Mouse (Mus musculus) thymus, postnatal 36 days (tissue): Measurements from ENCODE around the gene Sidt1.

Experiments used
- DNase-seq, 2 experiments: peaks; one replicate each; pipeline ENCODE4 v3.0.0; 2022; ENCODE audit warnings: mixed read lengths in 2 of 2

The Sidt1 gene

DNA sequence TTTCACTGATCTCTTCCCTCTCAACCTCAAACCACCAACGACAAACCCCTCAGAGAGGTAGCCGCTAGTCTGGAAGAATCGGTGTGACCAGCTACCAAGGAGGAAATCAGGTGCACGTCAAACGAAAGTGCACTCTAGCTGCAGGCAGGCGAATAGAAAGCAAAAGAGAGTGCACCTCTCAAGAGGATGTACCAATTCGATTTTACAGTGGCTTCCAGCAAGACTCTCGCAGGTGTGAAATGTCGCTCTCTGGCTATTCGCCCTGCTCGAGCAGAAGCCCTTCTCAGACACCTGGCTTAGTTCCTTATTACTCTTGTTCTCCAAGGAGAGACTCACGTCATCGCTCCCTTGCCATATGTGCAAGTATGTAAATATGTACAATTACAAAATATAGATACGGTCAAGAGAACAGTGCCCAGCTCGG is at the start of gene Sidt1:
Sidt1 (minus strand) TSS at position 336 of the 424 bp plus-strand sequence.
- DNase-seq: peak; percentile 41 to 56

DNA sequence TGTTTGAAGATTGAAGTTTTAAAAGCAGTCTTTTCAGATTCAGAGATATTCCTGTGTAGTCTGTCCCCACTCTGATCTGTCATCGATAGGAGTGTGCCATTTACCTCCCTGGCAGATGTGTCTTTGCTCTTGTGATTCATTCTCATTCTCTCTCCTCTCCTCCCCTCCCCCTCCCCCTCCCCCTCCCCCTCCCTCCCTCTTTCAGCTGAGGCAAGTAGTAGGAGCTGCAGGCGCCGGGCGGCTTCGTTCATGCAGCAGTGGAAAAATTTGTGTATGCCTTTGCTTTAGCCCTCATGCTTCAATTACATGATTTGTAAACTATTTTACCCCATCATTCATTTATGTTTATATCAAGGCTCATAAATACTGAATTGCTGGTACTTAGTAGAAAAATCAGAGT is 48.6 kb upstream of the Sidt1 start:
- no peak for DNase-seq

DNA sequence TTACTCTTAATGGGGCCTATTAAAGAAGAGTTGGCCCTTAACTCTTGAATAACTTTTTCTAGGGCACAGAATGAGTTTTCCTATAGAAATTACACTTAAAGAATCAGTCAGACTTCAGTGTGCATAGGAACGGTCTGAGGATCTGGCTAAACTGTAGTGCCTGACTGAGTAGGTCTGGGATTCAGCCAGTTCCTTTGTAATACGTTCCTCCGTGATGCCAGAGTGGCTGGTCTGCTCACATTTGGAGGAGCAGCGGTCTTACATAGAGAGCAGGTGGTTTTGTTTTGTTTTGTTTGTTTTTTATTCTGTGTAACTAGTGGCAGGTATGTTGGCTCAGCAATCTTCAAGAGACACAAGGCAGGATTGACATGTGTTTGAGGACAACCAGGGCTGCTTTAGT is 47.0 kb upstream of the Sidt1 start:
- no peak for DNase-seq

DNA sequence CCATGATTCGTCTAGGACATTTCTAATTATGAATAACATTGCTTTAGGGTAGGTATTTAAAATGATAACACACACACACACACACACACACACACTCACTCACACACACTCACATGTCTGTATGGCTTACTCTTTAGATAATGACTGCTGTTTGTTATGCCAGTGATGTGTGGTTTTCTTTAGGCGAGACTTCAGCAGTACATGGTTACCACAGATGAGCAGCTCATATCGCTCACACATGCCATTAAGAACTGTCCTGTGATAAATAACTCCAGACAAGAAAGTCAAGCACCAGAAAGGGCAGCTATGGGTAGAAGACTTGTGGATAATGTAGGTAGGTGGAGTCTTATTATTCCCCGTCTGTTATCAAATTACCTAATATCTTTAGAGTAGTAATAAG is 42.5 kb upstream of the Sidt1 start:
- DNase-seq: no peak

DNA sequence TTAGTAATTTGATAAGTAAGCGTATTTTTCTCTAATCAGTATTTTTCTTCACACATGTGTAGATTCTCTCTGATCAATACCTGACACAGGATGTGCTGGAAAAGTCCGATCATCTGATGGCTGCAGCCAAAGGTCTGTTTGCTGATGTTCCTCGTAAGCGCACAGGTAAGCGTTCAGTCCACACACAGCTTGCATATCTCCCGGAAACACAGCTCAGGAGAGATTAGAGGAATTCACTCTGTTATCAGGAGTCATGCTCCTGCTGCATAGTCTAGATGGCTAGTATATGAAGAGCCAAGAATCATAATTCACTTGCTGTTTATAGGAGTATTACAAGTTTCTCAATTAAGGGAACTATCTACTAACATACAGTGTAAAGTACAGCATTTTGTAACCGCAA is 32.5 kb upstream of the Sidt1 start:
- no peak for DNase-seq

DNA sequence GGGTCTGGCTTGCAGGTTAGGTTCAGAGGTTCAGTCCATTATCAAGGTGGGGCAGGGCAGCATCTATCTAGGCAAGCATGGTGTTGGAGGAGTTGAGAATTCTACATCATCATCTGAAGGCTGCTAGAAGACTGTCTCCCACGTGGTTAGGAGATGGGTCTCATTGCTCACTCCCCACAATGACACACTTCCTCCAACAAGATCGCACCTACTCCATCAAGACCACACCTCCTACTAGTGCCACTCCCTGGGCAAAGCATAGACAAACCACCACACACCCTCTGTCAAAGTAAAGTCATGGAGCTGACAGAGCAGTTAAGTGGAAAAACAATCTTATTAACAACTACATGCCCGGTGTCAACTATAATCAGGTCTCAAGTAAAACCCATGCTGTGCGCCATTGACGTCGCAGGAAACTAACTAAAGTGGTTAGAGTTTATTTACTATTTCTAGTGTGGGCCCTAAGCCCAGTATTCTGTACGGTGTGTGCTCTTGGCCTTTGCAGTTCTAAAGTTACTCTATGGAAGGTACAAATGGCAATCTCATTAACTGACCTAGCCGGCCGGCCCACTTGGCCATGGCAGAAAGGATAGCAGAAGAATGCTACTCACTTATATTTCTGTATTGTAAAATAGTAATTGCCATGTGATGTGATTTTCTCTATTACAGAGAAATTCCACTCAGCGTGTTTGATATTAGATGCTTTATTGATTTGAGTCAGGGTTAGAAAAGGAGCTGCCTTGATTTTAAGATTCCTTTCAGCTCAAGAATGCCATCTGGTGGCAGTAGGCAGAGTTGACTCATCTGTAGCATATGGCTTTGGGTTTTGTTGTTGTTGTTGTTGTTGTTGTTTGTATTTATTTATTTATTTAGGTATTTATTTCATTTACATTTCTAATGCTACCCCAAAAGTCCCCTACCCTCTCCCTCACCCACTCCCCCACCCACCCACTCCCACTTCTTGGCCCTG is 29.2 kb upstream of the Sidt1 start:
- peak in 1 of 2 experiments; percentile 20 for DNase-seq

DNA sequence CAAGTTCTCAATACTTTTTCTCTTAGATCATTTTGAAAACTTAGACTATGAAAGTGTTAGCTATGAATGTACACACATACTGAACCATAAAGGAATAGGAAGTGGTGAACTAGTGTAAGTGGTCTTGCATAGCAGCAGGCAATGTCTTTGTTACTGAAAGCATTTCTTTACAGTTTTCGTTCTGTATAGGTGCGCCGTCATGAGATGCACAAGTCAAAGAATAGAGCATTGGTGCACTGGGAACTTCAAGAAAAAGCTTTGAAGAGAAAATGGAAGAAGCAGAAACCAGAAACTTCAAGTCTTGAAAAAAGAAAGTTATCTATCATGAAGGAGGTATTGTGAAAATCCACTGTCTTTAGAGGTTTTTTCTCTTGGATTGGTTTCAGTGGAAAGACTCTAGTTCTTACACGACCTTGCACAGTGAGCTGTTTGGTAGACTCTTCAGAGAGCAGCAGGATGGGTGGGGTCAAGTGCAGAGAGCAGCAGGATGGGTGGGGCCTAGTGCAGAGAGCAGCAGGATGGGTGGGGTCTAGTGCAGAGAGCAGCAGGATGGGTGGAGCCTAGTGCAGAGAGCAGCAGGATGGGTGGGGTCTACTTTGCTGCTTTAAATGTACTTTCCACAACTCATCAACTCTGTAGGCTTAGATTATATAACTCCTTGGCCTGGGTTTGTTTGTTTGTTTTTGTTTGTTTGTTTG is 24.7 kb upstream of the Sidt1 start:
- peak; percentile 65 to 82 for DNase-seq

DNA sequence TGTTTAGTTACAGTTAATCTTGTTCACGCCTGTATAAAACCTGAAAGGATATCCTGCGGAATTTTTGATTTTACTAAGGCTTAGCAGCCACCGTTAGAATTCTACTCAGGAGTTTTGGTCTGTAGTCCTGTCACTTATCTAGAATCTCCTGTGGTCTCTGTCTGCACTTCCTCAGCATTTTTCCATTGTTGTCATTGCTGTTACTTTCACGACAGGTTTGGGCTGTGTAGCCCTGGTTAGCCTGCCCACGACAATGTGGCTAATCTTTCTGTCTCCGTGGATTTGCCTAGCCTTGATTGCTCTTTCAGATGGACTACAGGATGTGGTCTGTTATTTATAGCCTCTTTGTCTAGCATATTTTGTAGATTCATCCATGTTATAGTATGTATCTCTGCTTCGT is 23.3 kb upstream of the Sidt1 start:
- DNase-seq: no peak

DNA sequence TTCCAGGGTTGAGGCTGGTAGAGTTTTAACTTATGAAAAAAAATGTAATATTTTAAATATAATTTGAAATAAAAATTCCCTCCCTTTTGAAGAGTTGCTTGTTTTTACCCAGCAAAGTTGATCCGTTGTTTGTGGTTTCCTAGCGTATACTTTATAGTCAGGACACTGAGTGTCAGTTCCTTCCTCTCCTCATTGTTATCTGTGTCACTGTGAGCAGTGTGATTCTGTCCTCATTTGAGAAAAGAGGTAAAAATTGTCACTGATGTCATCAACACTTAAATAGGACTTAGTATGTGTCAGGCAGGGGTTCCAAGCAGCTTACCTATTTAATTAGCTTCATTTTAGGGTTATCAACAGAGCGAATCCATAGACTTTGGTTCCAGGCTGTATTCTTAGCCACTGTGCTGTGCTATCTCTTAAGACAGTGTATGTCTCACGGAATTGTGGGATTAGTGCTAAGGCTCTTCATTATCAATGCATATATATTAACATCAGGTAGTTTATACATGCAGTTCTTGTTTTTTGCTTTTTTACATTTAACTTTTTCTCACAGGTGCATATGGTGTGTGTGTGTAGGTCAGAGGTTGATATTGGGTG is 16.9 kb upstream of the Sidt1 start:
- DNase-seq: no peak

DNA sequence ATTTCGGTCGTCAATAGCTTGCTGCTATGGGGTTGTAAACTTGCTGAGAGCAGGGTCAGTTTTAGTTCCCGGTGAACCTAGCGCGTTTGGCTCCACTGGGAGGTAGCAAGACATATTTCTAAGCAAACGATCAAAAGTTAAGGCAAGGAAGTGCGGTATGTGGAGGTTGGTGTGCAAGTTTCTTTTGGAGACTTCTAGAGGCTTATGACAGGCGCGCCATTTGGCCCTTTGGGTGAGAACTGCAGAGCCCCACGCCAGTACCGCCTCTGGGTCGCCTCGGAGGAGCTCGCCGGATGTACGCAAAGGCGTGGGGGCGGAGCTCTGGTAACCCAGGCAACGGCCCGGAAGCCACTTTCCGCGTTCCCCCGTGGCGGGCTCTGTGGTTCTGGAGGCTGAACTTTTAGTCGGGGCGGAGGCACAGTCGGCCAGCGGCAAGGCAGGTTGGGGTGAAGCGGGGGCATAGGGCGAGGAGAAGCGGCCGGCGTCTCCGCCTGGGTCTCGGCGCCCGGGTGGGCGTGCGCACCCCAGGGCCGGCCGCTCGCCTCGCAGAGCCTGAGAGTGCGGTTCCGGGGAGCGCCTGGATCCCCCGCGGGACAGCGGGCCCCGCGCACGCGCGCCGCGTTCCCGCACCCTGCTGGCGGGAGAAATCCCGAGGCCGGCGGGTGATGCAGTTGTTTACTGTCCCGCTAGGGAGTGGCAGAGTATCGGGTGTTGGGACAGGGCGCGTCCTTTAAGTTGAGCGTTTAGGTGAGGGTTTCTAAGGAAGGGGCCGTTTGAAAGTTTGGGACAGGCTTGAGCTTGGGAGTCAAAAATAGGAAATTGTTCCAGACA is 14.3 kb upstream of the Sidt1 start, which contains the start of gene Spice1:
Spice1 (plus strand) TSS at position 51 of the 831 bp plus-strand sequence.
- peak; percentile 94 to 95 for DNase-seq

DNA sequence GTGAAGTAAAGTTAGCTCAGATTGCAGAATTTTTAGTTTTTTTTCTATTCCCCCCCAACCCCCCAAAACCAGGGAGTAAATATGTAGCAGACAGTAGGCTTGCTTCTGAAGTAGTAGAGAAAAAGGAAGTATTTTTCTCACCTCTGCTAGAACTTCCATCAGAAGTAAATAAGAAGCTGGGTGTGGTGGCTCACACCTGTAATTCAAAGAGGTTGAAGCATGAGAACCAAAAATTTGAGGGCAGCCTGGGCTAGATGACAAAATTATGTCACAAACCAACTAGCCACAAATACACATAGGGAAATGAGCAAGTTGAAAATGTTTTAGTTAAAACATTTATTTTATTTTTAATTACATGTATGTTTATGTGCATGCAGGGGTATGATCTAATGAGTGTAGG is 4.5 kb upstream of the Sidt1 start:
- DNase-seq: no peak

DNA sequence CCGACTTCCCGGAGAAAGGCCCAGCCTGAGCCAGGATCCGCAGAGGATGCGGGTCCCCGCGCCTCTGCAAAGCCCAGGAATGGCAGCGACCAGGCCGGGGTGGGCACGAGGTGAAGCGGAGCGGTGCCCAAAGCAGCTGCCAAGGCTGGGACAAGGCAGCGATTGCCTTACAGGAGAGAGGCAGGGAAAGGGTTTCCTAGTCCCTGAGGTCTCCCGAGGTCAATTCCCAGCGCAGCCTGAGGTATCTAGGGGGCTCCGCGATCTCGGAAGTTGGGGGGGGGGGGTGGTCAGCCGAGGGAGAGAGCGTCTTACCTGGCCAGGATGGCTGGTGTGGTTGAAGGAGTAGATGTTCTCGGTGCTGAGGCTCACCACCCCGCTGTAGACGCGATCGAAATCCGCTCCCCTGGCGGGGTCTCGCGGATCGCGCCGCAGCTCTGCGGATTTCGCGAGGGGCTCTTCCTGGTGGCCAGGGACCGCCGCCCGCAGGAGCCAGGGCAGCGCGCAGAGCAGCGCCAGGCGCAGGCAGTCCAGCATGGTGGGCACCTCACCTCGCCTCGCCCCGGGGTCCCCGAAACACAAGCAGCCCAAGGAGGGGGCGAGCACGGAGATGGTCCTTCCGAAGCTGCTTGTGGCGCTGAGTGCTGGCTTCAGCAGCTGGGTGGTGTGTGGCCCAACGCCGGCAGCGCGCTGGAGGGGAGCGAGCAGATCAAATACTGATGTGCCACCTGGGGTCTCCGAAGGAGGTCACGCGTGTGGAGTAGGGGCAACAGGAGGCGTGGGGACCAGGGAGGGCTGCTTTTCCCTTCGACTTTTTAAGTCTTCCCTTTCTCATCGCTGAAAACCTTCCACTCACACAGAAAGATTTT is 768 bp downstream of the Sidt1 start:
- peak; percentile 55 to 62 for DNase-seq

DNA sequence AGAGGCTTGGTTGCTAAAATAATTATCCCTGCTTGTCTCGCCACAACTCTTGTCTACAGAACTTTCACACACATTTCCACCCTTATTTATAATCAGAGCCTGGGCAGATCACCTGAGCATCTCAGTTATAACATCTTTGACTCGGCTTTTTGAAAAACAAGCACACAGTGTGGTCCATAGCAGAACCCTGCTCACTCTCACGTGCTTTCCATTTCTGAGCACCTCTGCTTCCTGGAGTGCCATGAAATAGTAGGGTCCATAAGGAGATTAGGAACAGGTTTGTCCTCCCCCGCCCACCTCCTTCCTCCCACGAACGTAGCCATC is 1.4 kb downstream of the Sidt1 start:
- DNase-seq: no peak

DNA sequence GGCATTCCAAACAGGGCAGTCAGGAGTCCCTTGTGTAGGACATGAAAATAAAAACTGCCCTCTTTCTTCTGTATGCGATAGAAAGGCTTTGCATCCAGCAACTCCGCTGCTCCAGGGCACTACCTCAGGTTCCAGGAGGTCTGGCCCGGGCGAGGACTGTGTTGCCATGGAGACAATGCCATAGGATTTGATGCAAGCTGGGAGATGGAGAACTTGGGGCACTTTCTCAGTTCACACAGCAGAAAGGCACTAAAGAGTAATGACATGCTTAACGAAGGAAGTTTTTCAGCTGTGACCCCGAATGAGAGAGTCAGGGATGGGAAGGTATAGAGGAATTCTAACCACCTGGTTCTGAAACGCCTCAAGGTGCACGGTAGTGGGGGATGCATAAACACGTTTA is 1.8 kb downstream of the Sidt1 start:
- DNase-seq: no peak

DNA sequence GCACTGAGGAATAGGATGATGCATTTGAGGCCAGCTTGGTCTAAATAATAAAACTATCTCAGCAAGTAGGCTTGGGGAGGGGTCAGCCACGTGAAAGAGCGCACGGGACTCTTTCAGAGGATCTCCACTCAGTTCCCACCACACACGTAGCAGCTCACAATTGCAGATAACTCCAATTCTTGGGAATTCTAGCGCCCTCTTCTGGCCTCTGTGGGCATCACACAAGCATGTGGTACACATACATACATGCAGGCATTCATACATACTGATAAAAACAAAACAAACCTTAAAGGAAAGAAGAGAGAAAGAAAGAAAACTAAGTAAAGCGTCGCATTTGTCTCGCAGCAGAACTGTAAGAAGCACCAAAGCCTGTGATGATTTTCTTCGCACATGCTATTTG is 2.3 kb downstream of the Sidt1 start:
- DNase-seq: no peak

DNA sequence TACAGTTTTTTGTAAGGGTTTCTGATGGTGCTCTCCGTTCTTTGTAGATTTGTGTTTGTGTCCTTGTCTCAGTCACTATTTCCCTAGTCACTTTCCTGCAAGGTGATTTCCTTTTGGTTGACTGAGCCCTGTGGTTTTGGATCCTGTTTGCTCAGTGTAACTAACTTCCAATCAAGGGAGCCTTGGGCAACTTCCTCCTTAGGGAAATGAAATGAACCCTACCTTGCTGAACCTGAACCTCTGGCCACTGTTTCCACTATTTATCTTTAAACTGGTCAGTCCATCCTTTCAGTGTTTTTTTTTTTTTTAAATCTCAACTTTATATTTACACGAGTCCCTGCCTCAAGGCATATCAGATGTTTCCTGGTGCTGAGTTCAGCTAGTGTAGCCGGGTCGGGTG is 4.4 kb downstream of the Sidt1 start:
- no peak for DNase-seq

DNA sequence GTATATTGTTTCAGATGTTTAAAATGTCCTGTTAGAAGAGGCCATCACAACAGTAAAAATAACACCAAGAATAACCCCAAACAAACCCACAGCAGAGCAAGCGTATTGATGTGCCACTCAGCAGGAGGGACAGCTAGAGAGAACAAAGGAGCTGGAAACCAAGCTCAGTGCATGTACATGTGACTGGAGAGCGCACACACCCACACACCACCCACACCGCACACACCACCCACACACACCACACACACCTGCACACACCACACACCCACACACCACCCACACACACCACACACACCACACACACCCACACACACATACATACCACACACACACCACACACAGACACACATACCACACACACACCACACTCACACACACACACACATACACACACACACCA is 12.8 kb downstream of the Sidt1 start:
- peak; percentile 8 to 10 for DNase-seq

DNA sequence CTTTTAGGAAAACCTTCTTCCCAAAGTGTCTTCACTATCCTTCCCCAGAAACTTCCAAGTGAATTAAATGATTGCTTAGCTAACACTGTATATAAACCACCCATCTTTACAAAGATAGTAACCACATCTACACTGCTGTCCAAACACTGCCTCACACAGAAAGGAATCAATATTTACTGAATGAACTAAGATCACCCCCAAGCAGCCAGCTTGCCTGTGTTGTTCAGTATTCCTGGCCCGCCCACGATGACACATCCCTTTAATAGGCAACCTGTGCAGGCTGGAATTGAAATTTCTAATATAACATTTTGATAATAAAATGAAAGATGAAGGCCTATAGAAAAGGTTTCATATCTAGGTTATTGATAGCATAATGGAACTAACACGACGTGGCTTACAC is 16.6 kb downstream of the Sidt1 start:
- no peak for DNase-seq

DNA sequence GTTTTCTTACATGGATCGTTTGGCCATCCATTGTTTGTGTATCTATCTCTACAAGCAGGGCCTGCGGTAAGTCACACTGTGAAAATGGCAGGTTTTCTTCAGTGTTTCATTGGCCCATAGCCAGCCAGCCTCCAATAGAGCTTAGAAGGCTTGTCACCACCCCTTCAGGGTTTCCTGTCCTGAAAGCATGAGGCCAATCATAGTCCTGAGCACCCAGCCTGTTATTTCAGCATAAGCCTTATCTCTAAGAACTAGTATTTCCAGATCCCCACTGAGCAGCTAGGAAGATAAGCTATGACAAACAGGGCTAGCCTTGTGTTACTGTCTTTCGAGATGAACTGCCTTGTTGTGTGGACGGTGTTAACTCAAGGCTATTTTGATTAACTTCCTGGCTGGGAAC is 19.6 kb downstream of the Sidt1 start:
- DNase-seq: no peak

DNA sequence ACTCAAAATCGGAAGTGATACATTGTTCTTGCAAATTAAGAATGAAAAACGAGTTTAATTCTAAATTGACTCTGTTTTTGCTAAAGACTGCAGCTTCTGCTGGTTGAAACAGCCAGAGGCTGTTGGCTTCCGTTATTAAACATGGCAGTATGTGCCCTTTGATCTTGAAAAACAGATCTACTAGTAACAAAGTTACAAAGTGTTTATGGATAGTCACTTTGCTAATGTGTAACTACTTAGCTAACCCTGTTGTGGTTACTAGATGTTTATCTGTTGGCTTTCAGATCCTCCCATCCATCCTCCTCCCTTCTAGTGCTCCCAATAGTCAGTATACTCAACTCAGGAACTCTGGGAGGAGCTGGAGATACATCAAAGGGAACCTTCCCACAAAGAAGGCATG is 27.4 kb downstream of the Sidt1 start:
- no peak for DNase-seq

DNA sequence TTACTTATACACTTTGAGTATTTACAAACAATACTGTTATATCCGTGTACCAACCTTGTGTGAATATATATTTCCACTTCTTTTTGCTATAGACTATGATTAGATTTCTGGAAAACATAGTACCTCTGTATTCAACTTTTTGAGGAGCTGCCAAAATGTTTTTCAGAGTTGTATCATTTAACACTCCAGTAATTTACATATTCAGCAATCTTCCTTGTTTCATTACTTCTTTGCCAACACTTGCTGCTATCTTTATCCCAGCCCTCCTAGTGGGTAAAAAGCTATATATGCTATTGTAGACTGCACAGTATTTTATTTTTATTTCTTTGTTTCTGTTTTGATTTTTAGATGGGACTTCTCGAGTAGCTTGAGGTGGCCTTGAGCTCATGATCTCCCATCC is 29.2 kb downstream of the Sidt1 start:
- DNase-seq: no peak
